Mouse (Mus musculus): Measurements from ENCODE around the gene Sgip1.

Gene Sgip1

GRCm38 (mm10) chr4:102986173-102986572, 245.1 kb downstream of the Sgip1 start:
- Histone ChIP-seq H3K36me3 (ENCODE audit: insufficient read depth, low read length) (no peaks in the 10 kb centered on the region), H3K27me3 (ENCODE audit: insufficient read depth, low read length) (peaks cover 18% of the 10 kb centered on the region), H3K9me3 (ENCODE audit: low read length) (no peaks in the 10 kb centered on the region), H3K4me3 (replicated peaks; ENCODE audit: low read length) (no peak overlapping the region), H3K4me1 (replicated peaks; ENCODE audit: low read depth, low read length) (peaks cover 20% of the 10 kb centered on the region)
- TF ChIP-seq NANOG (IDR thresholded peaks at IDR 0.05; ENCODE audit: borderline replicate concordance, low read length) (no peak), CTCF (conservative IDR thresholded peaks at IDR 0.05; ENCODE audit: low read length) (no peak), POU5F1 (IDR thresholded peaks at IDR 0.05; ENCODE audit: borderline replicate concordance, low read length) (no peak)

GRCm38 (mm10) chr4:102986917-102987316, 245.8 kb downstream of the Sgip1 start:
- Histone ChIP-seq H3K9me3 (ENCODE audit: low read length) (no peaks in the 10 kb centered on the region), H3K4me1 (replicated peaks; ENCODE audit: low read depth, low read length) (peaks cover 14% of the 10 kb centered on the region), H3K27me3 (ENCODE audit: insufficient read depth, low read length) (peaks cover 18% of the 10 kb centered on the region), H3K36me3 (ENCODE audit: insufficient read depth, low read length) (no peaks in the 10 kb centered on the region), H3K4me3 (replicated peaks; ENCODE audit: low read length) (no peak overlapping the region)
- TF ChIP-seq POU5F1 (IDR thresholded peaks at IDR 0.05; ENCODE audit: borderline replicate concordance, low read length) (no peak), CTCF (conservative IDR thresholded peaks at IDR 0.05; ENCODE audit: low read length) (peak; percentile 77)

GRCm38 (mm10) chr4:102987325-102987724, 246.2 kb downstream of the Sgip1 start:
- Histone ChIP-seq H3K36me3 (ENCODE audit: insufficient read depth, low read length) (no peaks in the 10 kb centered on the region), H3K9me3 (ENCODE audit: low read length) (no peaks in the 10 kb centered on the region), H3K4me3 (replicated peaks; ENCODE audit: low read length) (no peak overlapping the region), H3K4me1 (replicated peaks; ENCODE audit: low read depth, low read length) (peaks cover 12% of the 10 kb centered on the region), H3K27me3 (ENCODE audit: insufficient read depth, low read length) (peaks cover 18% of the 10 kb centered on the region)
- TF ChIP-seq NANOG (IDR thresholded peaks at IDR 0.05; ENCODE audit: borderline replicate concordance, low read length) (no peak), CTCF (conservative IDR thresholded peaks at IDR 0.05; ENCODE audit: low read length) (no peak), POU5F1 (IDR thresholded peaks at IDR 0.05; ENCODE audit: borderline replicate concordance, low read length) (no peak)

DNA sequence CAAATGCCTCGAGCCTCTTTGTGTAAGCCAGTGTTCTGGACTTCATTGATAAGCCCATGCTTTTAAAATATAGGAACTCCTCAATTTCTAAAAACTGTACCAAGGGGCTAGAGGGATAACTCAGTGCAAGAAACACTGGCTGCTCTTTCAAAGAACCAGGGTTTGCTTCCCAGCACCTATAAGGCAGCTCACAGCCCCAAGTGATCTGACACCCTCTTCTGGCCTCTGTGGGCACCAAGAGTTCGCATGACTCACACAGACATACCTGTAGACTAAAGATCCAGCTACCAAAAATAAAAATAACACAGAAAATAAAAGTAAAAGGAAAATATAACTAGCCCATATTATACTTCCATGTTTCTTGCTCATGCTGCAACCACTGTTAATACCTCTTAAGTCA, 246.7 kb downstream of the Sgip1 start:
- H3K4me3 ChIP-seq (replicated peaks; ENCODE audit: low read length) = no peak overlapping the region
- no peaks in the 10 kb centered on the region for H3K36me3 ChIP-seq (ENCODE audit: insufficient read depth, low read length)
- H3K9me3 ChIP-seq (ENCODE audit: low read length) = no peaks in the 10 kb centered on the region
- H3K27me3 ChIP-seq (ENCODE audit: insufficient read depth, low read length) = peaks cover 16% of the 10 kb centered on the region
- TF ChIP-seq CTCF (conservative IDR thresholded peaks at IDR 0.05; ENCODE audit: low read length) (no peak), POU5F1 (IDR thresholded peaks at IDR 0.05; ENCODE audit: borderline replicate concordance, low read length) (no peak), NANOG (IDR thresholded peaks at IDR 0.05; ENCODE audit: borderline replicate concordance, low read length) (no peak)
- H3K4me1 ChIP-seq (replicated peaks; ENCODE audit: low read depth, low read length) = peaks cover 8% of the 10 kb centered on the region

DNA sequence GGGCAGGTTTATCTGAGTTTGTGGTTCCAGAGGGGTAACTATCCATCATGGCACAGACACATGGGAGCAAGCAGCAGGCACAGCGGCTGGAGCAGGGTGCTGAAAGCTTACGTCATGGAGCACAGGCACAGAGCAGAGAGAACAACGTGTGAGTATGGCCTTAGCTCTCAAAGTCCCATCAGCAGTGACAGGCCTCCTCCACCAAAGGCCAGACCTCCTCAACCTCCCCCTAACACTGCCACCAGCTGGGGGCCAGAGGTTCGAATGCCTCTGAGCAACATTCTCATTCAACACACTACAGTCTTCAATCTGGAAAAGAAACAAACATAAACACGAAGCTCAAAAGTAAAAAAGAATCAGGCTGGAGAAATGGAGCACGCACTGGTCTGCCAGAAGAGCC, 247.4 kb downstream of the Sgip1 start:
- Histone ChIP-seq H3K27me3 (ENCODE audit: insufficient read depth, low read length) (peaks cover 11% of the 10 kb centered on the region), H3K4me3 (replicated peaks; ENCODE audit: low read length) (no peak overlapping the region), H3K36me3 (ENCODE audit: insufficient read depth, low read length) (no peaks in the 10 kb centered on the region), H3K9me3 (ENCODE audit: low read length) (no peaks in the 10 kb centered on the region), H3K4me1 (replicated peaks; ENCODE audit: low read depth, low read length) (peaks cover 7% of the 10 kb centered on the region)
- TF ChIP-seq CTCF (conservative IDR thresholded peaks at IDR 0.05; ENCODE audit: low read length) = no peak
- no peak for TF ChIP-seq POU5F1 (IDR thresholded peaks at IDR 0.05; ENCODE audit: borderline replicate concordance, low read length)
- TF ChIP-seq NANOG (IDR thresholded peaks at IDR 0.05; ENCODE audit: borderline replicate concordance, low read length) = no peak

DNA sequence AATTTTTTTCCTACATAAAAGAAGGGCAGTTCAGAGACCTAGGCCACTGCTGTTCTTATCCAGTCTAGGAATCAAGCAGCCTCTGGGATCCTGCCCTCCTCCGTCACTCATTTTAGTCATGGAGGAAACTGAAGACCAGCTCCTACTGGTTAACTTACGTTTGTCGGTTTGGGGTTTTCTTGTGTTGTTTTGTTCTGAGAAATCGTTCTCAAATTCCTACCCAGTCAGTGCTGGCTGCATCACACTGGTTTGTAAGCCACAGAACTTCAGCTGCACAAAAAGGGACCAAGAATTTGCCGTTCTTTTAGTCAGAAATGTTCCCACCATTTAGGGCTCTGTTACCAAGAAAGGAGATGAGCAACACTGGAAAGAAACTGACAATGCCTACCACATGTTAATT, 248.3 kb downstream of the Sgip1 start:
- Histone ChIP-seq H3K4me3 (replicated peaks; ENCODE audit: low read length) (no peak overlapping the region), H3K4me1 (replicated peaks; ENCODE audit: low read depth, low read length) (peaks cover 7% of the 10 kb centered on the region), H3K27me3 (ENCODE audit: insufficient read depth, low read length) (peaks cover 2% of the 10 kb centered on the region), H3K36me3 (ENCODE audit: insufficient read depth, low read length) (no peaks in the 10 kb centered on the region), H3K9me3 (ENCODE audit: low read length) (no peaks in the 10 kb centered on the region)
- no peak for TF ChIP-seq NANOG (IDR thresholded peaks at IDR 0.05; ENCODE audit: borderline replicate concordance, low read length)
- TF ChIP-seq CTCF (conservative IDR thresholded peaks at IDR 0.05; ENCODE audit: low read length) = no peak
- TF ChIP-seq POU5F1 (IDR thresholded peaks at IDR 0.05; ENCODE audit: borderline replicate concordance, low read length) = no peak

- H3K9me3 ChIP-seq (ENCODE audit: low read length) = no peaks in the 10 kb centered on the region
- H3K27me3 ChIP-seq (ENCODE audit: insufficient read depth, low read length) = no peaks in the 10 kb centered on the region
- no peak overlapping the region for H3K4me3 ChIP-seq (replicated peaks; ENCODE audit: low read length)
- H3K4me1 ChIP-seq (replicated peaks; ENCODE audit: low read depth, low read length) = peaks cover 5% of the 10 kb centered on the region
- TF ChIP-seq POU5F1 (IDR thresholded peaks at IDR 0.05; ENCODE audit: borderline replicate concordance, low read length) = no peak
- no peak for TF ChIP-seq NANOG (IDR thresholded peaks at IDR 0.05; ENCODE audit: borderline replicate concordance, low read length)
- no peaks in the 10 kb centered on the region for H3K36me3 ChIP-seq (ENCODE audit: insufficient read depth, low read length)
Measured at GRCm38 (mm10) chr4:102990016-102990415, 248.9 kb downstream of the Sgip1 start.

GRCm38 (mm10) chr4:102990595-102991340, 249.7 kb downstream of the Sgip1 start:
- Histone ChIP-seq H3K36me3 (ENCODE audit: insufficient read depth, low read length) (no peaks in the 10 kb centered on the region), H3K4me3 (replicated peaks; ENCODE audit: low read length) (no peak overlapping the region), H3K9me3 (ENCODE audit: low read length) (no peaks in the 10 kb centered on the region), H3K4me1 (replicated peaks; ENCODE audit: low read depth, low read length) (no peaks in the 10 kb centered on the region), H3K27me3 (ENCODE audit: insufficient read depth, low read length) (no peaks in the 10 kb centered on the region)
- no peak for TF ChIP-seq NANOG (IDR thresholded peaks at IDR 0.05; ENCODE audit: borderline replicate concordance, low read length)
- TF ChIP-seq POU5F1 (IDR thresholded peaks at IDR 0.05; ENCODE audit: borderline replicate concordance, low read length) = no peak
- TF ChIP-seq CTCF (conservative IDR thresholded peaks at IDR 0.05; ENCODE audit: low read length) = no peak

DNA sequence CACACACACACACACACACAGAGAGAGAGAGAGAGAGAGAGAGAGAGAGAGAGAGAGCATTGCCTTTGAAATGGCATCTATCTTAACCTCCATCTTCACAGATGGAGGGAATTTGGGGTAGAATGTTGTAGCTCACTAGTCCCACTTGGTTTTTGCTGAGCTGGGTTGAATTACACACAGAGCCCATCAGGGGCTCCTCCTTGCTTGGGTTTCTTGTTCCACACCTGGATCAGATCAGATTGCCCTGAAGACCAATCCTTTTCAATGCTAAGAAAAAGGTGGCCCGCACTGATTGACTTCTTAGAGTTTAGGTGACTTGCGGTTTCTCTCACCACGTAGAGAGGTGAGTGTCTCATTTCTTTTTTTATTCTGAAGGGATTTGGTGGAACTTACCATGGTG, 250.6 kb downstream of the Sgip1 start:
- H3K27me3 ChIP-seq (ENCODE audit: insufficient read depth, low read length) = no peaks in the 10 kb centered on the region
- no peaks in the 10 kb centered on the region for H3K4me1 ChIP-seq (replicated peaks; ENCODE audit: low read depth, low read length)
- TF ChIP-seq CTCF (conservative IDR thresholded peaks at IDR 0.05; ENCODE audit: low read length) (no peak), NANOG (IDR thresholded peaks at IDR 0.05; ENCODE audit: borderline replicate concordance, low read length) (no peak), POU5F1 (IDR thresholded peaks at IDR 0.05; ENCODE audit: borderline replicate concordance, low read length) (no peak)
- H3K4me3 ChIP-seq (replicated peaks; ENCODE audit: low read length) = no peak overlapping the region
- H3K36me3 ChIP-seq (ENCODE audit: insufficient read depth, low read length) = no peaks in the 10 kb centered on the region
- no peaks in the 10 kb centered on the region for H3K9me3 ChIP-seq (ENCODE audit: low read length)
